9 mouse cellular contexts compared by ENCODE assay signal in the genomic region with DNA sequence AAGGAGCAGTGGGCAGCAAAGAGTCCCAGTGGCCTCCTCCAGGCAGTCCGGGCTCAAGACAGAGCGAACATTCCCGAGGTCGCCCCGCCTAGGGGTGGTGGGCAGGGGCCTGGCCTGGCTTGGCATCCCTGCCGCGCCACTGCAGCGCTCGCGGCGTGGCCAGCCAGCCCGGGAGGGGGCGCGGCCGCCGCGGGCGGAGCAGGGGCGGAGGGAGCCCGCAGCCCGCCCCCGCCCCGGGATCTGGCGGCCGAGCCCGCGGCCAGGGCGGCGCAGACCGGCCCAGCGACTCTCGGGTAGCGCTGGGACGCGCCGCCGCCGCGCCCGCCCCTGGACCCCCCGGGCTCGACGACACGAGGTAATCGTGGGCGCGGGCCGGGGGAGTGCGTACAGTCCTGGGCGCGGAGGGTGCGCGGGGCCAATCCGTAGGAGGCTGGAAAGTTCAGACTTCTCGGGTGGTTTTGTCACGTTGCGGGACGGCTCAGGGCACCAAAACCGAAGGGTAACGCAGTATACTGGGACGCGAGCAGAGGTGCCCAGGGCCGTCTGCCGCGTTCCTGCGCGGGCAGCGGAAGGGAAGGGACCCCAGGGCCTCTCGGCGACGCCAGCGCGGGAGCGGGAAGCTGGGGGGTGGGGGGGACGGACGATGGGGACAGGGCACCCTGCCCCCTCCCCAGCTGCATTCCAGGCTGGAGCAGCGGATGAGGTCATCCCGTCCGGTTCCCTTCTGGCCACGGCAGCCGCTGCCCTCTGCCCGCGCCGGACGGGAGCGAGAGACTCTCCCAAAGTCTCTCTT. TPM values are rescaled to one million over a fixed set of nuclear protein-coding genes. Genes with fewer than 3 reads are reported as not detected.
A peak's percentile ranks its signal among the peaks of the same experiment; 100 is the strongest.
DNase-seq lines count a peak whose midpoint lies in the region; ATAC-seq and TF ChIP-seq lines count a peak whose summit lies in the region.
"Had no signal": no experiment of that assay in that cellular context is flagged by ENCODE, and none has a peak within 500 bp of the region (broad histone marks: within the 10 kb centered on the region; RNA-seq: fewer than 3 reads in every experiment).

Cdc42ep1 (plus strand) TSS at position 254 of the 793 bp plus-strand sequence.

- H3K9ac ChIP-seq in forebrain, embryonic 15.5 days (replicated peaks): peak within 1 kb of the TSS; percentile 46

- no peaks in the 10 kb centered on the region for H3K4me1 ChIP-seq in cerebellum, adult 2 months (ENCODE audit: control insufficient read depth, insufficient read depth, low read length)
- peaks cover 40% of the 10 kb centered on the region for H3K4me1 ChIP-seq in forebrain, embryonic 15.5 days
- H3K4me1 ChIP-seq in hindbrain, embryonic 10.5 days (replicated peaks): peaks cover 87% of the 10 kb centered on the region
- peaks cover 71% of the 10 kb centered on the region for H3K4me1 ChIP-seq in megakaryocyte, embryonic 14.5 days

- no peaks in the 10 kb centered on the region; the same call in 1 of the 2 replicates for H3K27me3 ChIP-seq in cerebellum, adult 2 months (ENCODE audit: control insufficient read depth, insufficient read depth, low read length)
- H3K27me3 ChIP-seq in forebrain, embryonic 15.5 days: peaks cover 26% of the 10 kb centered on the region
- peaks cover 58% of the 10 kb centered on the region for H3K27me3 ChIP-seq in hindbrain, embryonic 10.5 days (ENCODE audit: insufficient read depth, poor library complexity, severe bottlenecking)
- peaks cover 88% of the 10 kb centered on the region for H3K27me3 ChIP-seq in megakaryocyte, embryonic 14.5 days (replicated peaks)

- peak within 1 kb of the TSS; percentile 23 for H3K4me3 ChIP-seq in cerebellum, adult 2 months (replicated peaks; ENCODE audit: insufficient read depth, low read depth, low read length)
- peak within 1 kb of the TSS; percentile 44 for H3K4me3 ChIP-seq in forebrain, embryonic 15.5 days
- peak within 1 kb of the TSS; percentile 65 for H3K4me3 ChIP-seq in hindbrain, embryonic 10.5 days
- peak within 1 kb of the TSS; percentile 90 for H3K4me3 ChIP-seq in megakaryocyte, embryonic 14.5 days (replicated peaks)

- peak within 1 kb of the TSS; percentile 78 for H3K4me2 ChIP-seq in forebrain, embryonic 15.5 days (replicated peaks)

- H3K27ac ChIP-seq in cerebellum, adult 2 months (ENCODE audit: insufficient read depth, low read length): peak within 1 kb of the TSS; percentile 57; the same call in 1 of the 2 replicates
- H3K27ac ChIP-seq in forebrain, embryonic 15.5 days (replicated peaks): peak within 1 kb of the TSS; percentile 42; the same call in 1 of the 2 replicates
- peak within 1 kb of the TSS; percentile 92 for H3K27ac ChIP-seq in hindbrain, embryonic 10.5 days
- H3K27ac ChIP-seq: macrophage had no signal

- no peaks in the 10 kb centered on the region for H3K36me3 ChIP-seq in forebrain, embryonic 15.5 days
- H3K36me3 ChIP-seq in hindbrain, embryonic 10.5 days: no peaks in the 10 kb centered on the region
- H3K36me3 ChIP-seq in megakaryocyte, embryonic 14.5 days (replicated peaks; ENCODE audit: low read length): no peaks in the 10 kb centered on the region

- intact Hi-C loops in left cerebral cortex, postnatal 25 days (cut with DNase I): no loop called here

- no peak for TF ChIP-seq CTCF in cerebellum, adult 2 months (IDR thresholded peaks at IDR 0.05; ENCODE audit: borderline replicate concordance, insufficient read depth, low read depth, low read length)

- H3K9me3 ChIP-seq in forebrain, embryonic 15.5 days: no peaks in the 10 kb centered on the region
- no peaks in the 10 kb centered on the region for H3K9me3 ChIP-seq in hindbrain, embryonic 10.5 days
- H3K9me3 ChIP-seq in megakaryocyte, embryonic 14.5 days: no peaks in the 10 kb centered on the region

- DNase-seq in cerebellum, adult 2 months: peak in 1 of 2 experiments; percentile 61
- DNase-seq in cerebellum, postnatal 4 days (ENCODE audit: low spot score in 2 of 2): no peak
- DNase-seq in adrenal gland, adult 2 months: peak; percentile 89
- peak; percentile 65 for DNase-seq in hindbrain, embryonic 10.5 days (ENCODE audit: low spot score)
- peak in 1 of 2 experiments; percentile 36 for DNase-seq in left cerebral cortex, postnatal 25 days (ENCODE audit: low spot score in 2 of 2)
- peak; percentile 77 for DNase-seq in yolk sac, embryonic 10.5 days (ENCODE audit: low spot score)

- under 1% methylated on average over 83 of the region's 86 CpGs for WGBS in cerebellum, adult 2 months
- under 1% methylated on average over 51 of the region's 86 CpGs for WGBS in forebrain, embryonic 15.5 days
- WGBS in hindbrain, embryonic 10.5 days: under 1% methylated on average over 86 of the region's 86 CpGs

- TF ChIP-seq POLR2A in cerebellum, adult 2 months (IDR thresholded peaks at IDR 0.05; ENCODE audit: borderline replicate concordance, insufficient read depth, low read length): no peak

- ATAC-seq in forebrain, embryonic 15.5 days (replicated peaks): peak; percentile 61; the same call in 1 of the 2 replicates

RNA-seq across cellular contexts. Expression of gene Cdc42ep1, which starts in this region (rescaled TPM):
- 73.2 and 77.3 TPM in 2 replicates for polyA plus RNA-seq in cerebellum, adult 2 months (2012; rRNA removed)
- total RNA-seq in adrenal gland, adult 2 months (2021): 10 to 100 TPM; 36.9 to 57.2 TPM
- 100 and 122 TPM in 2 replicates for polyA plus RNA-seq in adrenal gland, adult 2 months (2012; rRNA removed)
- 7.6 and 9.0 TPM in 2 replicates for polyA plus RNA-seq in forebrain, embryonic 15.5 days (2015; fragmentation: Nextera tagmentation; extraction: Ambion mirVana)
- 19.2 and 19.4 TPM in 2 replicates for polyA plus RNA-seq in hindbrain, embryonic 10.5 days (2016; fragmentation: Nextera tagmentation; extraction: Ambion mirVana)
- 10 to 100 TPM; 11.9 to 13.2 TPM for total RNA-seq in left cerebral cortex, postnatal 25 days (2021)
- 1.2 and 3.7 TPM in 2 replicates for polyA plus RNA-seq in megakaryocyte, embryonic 14.5 days (2012; ENCODE audit: insufficient read depth, low replicate concordance)
- polyA plus RNA-seq: macrophage had no signal

Comparison
In these comparisons a context has a peak if more than half of its experiments do, and no peak if none do; other contexts are left out.
1. DNase-seq: peak in adrenal gland, adult 2 months (single experiment), hindbrain, embryonic 10.5 days (single experiment) and yolk sac, embryonic 10.5 days (single experiment); none in cerebellum, postnatal 4 days (0 of 2).
2. H3K27ac ChIP-seq: peak in every context shown above with its lines; median percentile 92 in hindbrain, embryonic 10.5 days; 57 in cerebellum, adult 2 months; 42 in forebrain, embryonic 15.5 days.
3. H3K4me3 ChIP-seq: peak in every context shown above with its lines; median percentile 90 in megakaryocyte, embryonic 14.5 days; 65 in hindbrain, embryonic 10.5 days; 44 in forebrain, embryonic 15.5 days; 23 in cerebellum, adult 2 months.